Mouse (Mus musculus): Measurements from ENCODE around the gene Lcn11.
"Not testable (repeated sequence)": the region's sequence is repeated elsewhere in the genome, so short reads cannot be mapped to it uniquely, and the experiment has no call there.

GRCm38 (mm10) chr2:25736709-25737108, 40.1 kb upstream of the Lcn11 start, which contains the start of gene Obp2b:
- not testable (repeated sequence) for TF ChIP-seq E2F4 (IDR thresholded peaks at IDR 0.05; ENCODE audit: insufficient read depth); POLR2A (IDR thresholded peaks at IDR 0.05; ENCODE audit: insufficient read length, low read depth); TCF12 (IDR thresholded peaks at IDR 0.05; ENCODE audit: insufficient read depth, poor library complexity, severe bottlenecking); MAX (IDR thresholded peaks at IDR 0.05; ENCODE audit: low read depth); MYOD1 (IDR thresholded peaks at IDR 0.05; ENCODE audit: control insufficient read depth in 1 of 3, insufficient read length in 2 of 3, low read depth in 2 of 3); MYOG (IDR thresholded peaks at IDR 0.05; ENCODE audit: control insufficient read depth in 1 of 3, insufficient read depth in 1 of 3, insufficient read length in 2 of 3, low read depth in 2 of 3); CEBPB (IDR thresholded peaks at IDR 0.05; ENCODE audit: insufficient read depth, poor library complexity, severe bottlenecking); USF1 (IDR thresholded peaks at IDR 0.05; ENCODE audit: low read depth)

All from myocyte (in vitro differentiated cells).